Mouse (Mus musculus) lung, embryonic 15.5 days (tissue): ENCODE measurements around the gene Pdlim3. TPM values are rescaled to one million over a fixed set of nuclear protein-coding genes. Genes with fewer than 3 reads are reported as not detected.
"Not testable (repeated sequence)": the region's sequence is repeated elsewhere in the genome, so short reads cannot be mapped to it uniquely, and the experiment has no call there.

ENCODE experiments used
- ATAC-seq: fragments of 200-750 bp; cut with Nextera tagmentation; 2 replicates; pipeline ENCODE4 v1.8.0; 2017; ENCODE audit warnings: moderate number of reproducible peaks, borderline replicate concordance; ENCODE audit not compliant: low FRiP score, low TSS enrichment; ENCODE audit errors: extremely low read depth
- H3K27ac ChIP-seq: fragments of 300-500 bp; sonication (generic); 2 replicates; pipeline ENCODE4 v1.5.1; 2015; ENCODE audit warnings: moderate library complexity, mild to moderate bottlenecking, inconsistent platforms
- H3K27me3 ChIP-seq: fragments of 300-500 bp; sonication (generic); 2 replicates; pipeline ENCODE4 v1.6.1; 2015; ENCODE audit warnings: inconsistent platforms
- H3K36me3 ChIP-seq: fragments of 300-500 bp; sonication (generic); 2 replicates; pipeline ENCODE4 v1.6.1; 2015; ENCODE audit warnings: inconsistent platforms
- H3K4me1 ChIP-seq: fragments of 300-500 bp; sonication (generic); 2 replicates; pipeline ENCODE4 v1.6.1; 2015; ENCODE audit warnings: inconsistent platforms
- H3K4me2 ChIP-seq: fragments of 300-500 bp; sonication (generic); 2 replicates; pipeline ENCODE4 v1.6.1; 2015; ENCODE audit warnings: inconsistent platforms, mild to moderate bottlenecking, moderate library complexity
- H3K4me3 ChIP-seq: fragments of 300-500 bp; sonication (generic); 2 replicates; pipeline ENCODE4 v1.5.1; 2015; ENCODE audit warnings: mild to moderate bottlenecking, inconsistent platforms
- H3K9ac ChIP-seq: fragments of 300-500 bp; sonication (generic); 2 replicates; pipeline ENCODE4 v1.6.1; 2015; ENCODE audit warnings: inconsistent platforms
- H3K9me3 ChIP-seq: fragments of 300-500 bp; sonication (generic); 2 replicates; pipeline ENCODE4 v1.6.1; 2016; ENCODE audit warnings: inconsistent platforms
- WGBS: fragments of 180-500 bp; shearing (Covaris S2); methylation state at CpG from one replicate; pipeline ENCODE4 v1.1.7; 2015; 5-methylcytosine and 5-hydroxymethylcytosine counted together
- polyA plus RNA-seq: library from polyadenylated mRNA; unstranded; fragments of >200 nt; fragmentation: Nextera tagmentation; extraction: Ambion mirVana; gene quantifications from 2 replicates; pipeline ENCODE4 v1.2.1, GENCODE M21; 2015

Gene Pdlim3
- 41.8 and 46.1 TPM in 2 replicates for polyA plus RNA-seq

DNA sequence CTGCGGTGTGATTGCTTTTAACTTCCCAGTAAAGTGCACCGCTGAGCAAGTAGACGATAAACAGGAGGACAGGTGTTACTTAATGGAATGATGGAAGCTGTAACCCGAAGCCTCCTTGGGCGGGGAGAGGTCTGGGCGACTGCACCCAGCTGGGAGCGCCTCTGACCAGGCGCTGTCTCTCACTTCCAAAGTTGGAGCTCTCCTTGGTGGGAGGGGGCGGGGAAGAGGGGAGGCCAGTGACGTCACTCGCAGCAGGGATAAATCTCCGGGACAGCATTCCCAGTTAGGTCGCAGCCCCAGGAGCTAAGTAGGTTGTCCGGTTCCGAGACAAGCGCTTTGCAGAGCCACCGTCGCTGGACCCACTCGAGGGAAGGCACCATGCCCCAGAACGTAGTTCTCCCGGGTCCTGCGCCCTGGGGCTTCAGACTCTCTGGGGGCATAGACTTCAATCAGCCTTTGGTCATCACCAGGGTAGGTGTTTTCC, at the start of gene Pdlim3:
TSS of gene Pdlim3 (plus strand) at position 260 of the 484 bp plus-strand sequence.
- H3K4me2 ChIP-seq: peak within 1 kb of the TSS; percentile 85
- under 1% methylated on average over 21 of the region's 22 CpGs for WGBS
- peak; percentile 80 for ATAC-seq
- H3K9me3 ChIP-seq: no peaks in the 10 kb centered on the region
- H3K36me3 ChIP-seq: no peaks in the 10 kb centered on the region
- H3K27ac ChIP-seq: peak within 1 kb of the TSS; percentile 44; the same call in 1 of the 2 replicates
- H3K27me3 ChIP-seq: no peaks in the 10 kb centered on the region
- H3K4me3 ChIP-seq: peak within 1 kb of the TSS; percentile 45
- H3K9ac ChIP-seq: peak within 1 kb of the TSS; percentile 27
- peaks cover 14% of the 10 kb centered on the region; the same call in 1 of the 2 replicates for H3K4me1 ChIP-seq

DNA sequence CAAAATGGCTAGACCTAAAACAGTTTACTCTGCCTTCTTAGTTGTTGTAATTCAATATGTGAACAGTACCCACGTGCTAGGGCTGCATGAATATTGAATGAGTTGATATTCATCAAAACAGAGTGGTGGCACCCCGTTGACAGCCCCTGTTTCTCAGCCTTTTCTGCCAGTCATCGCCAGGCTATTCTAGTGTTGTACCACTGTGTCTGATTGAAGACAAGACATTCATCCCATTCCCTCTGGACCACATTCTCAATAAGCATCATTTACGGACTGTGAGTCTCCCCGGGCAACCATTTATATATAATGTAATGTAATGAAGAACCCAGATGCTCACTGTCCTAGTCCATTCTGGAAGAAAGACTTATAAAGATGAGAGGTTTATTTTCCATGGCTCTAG, 42.0 kb upstream of the Pdlim3 start:
- Histone ChIP-seq H3K9ac (no peak overlapping the region), H3K4me2 (no peak overlapping the region), H3K36me3 (no peaks in the 10 kb centered on the region), H3K27ac (no peak overlapping the region), H3K4me1 (peaks cover 18% of the 10 kb centered on the region; the same call in 1 of the 2 replicates), H3K4me3 (no peak overlapping the region), H3K9me3 (no peaks in the 10 kb centered on the region), H3K27me3 (no peaks in the 10 kb centered on the region)
- ATAC-seq: no peak
- WGBS: 86% methylated on average over 5 of the region's 5 CpGs

DNA sequence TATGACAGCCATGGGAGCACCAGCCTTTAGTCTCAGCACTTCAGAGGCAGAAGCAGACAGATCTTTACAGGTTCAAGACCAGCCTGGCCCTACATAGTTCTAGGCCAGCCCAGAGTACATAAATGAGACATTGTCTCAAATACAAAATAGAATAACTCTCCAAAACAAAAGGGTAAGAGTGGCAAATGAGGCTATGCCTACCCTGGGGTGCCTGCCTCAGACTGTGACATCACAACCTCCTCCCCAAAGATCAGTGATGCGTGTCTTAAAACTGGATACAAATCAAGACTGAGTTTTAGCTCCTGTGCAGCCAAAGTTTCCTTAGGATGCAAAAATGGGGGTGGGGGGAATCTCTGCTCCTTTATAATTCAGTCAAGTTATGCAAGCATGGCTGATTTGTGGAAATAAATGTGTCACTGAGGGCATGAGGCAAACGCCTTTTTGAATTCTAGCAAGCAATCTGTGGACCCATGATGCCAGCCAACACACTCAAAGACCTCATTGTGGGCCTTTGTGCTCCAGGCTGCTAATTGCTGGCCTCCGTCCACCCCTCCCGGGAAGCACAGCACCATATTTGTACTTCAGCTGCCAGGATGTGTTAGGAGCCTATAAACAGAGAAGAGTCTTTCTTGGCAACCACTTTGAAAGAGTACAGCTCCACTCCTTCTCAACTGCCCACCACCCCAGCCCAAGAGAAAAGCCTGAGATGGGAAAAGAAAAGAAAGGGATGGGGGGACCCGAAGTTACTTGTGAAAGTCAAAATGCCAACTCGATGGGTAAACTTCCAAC, 41.0 kb upstream of the Pdlim3 start:
- H3K27me3 ChIP-seq: no peaks in the 10 kb centered on the region
- H3K9me3 ChIP-seq: no peaks in the 10 kb centered on the region
- no peak overlapping the region for H3K4me2 ChIP-seq
- H3K4me1 ChIP-seq: peaks cover 18% of the 10 kb centered on the region; the same call in 1 of the 2 replicates
- H3K9ac ChIP-seq: no peak overlapping the region
- H3K4me3 ChIP-seq: no peak overlapping the region
- H3K36me3 ChIP-seq: no peaks in the 10 kb centered on the region
- H3K27ac ChIP-seq: peak overlapping the region; percentile 29
- WGBS: 36% methylated on average over 6 of the region's 6 CpGs
- ATAC-seq: peak; percentile 74; the same call in 1 of the 2 replicates

DNA sequence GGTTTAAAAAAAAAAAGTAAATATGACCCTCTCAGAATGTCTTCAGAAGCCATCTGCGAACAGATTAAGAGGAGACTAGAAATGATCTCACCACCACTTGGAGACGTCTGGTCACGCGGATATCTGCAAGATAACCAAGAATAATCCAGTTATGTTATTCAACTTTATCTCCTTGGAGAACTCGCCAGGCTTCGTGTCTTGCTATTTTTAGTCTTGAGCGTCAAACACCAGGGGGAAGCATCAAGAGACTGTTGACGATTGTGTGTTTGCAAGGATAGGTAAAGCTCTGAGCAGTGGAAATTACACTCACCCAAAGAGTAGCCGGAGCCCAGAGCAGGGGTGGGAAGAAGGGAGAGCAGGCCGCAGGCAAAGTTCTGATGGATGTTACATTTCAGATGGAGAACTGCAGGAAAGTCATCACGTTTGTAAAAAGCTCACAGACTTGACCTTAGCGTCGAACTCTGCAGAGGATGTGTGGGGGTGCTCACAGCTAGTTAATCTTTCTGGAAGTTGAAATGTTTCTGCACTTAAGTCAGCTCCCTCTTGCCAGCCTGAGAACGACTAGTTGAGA, 40.3 kb upstream of the Pdlim3 start:
- H3K9ac ChIP-seq: no peak overlapping the region
- ATAC-seq: 0 out of 2 replicates have a peak, but pooled peaks have one; percentile 13
- H3K36me3 ChIP-seq: no peaks in the 10 kb centered on the region
- peak overlapping the region; percentile 29 for H3K27ac ChIP-seq
- no peak overlapping the region for H3K4me2 ChIP-seq
- 17% methylated on average over 14 of the region's 14 CpGs for WGBS
- H3K9me3 ChIP-seq: no peaks in the 10 kb centered on the region
- peaks cover 17% of the 10 kb centered on the region; the same call in 1 of the 2 replicates for H3K4me1 ChIP-seq
- H3K27me3 ChIP-seq: no peaks in the 10 kb centered on the region
- no peak overlapping the region for H3K4me3 ChIP-seq

DNA sequence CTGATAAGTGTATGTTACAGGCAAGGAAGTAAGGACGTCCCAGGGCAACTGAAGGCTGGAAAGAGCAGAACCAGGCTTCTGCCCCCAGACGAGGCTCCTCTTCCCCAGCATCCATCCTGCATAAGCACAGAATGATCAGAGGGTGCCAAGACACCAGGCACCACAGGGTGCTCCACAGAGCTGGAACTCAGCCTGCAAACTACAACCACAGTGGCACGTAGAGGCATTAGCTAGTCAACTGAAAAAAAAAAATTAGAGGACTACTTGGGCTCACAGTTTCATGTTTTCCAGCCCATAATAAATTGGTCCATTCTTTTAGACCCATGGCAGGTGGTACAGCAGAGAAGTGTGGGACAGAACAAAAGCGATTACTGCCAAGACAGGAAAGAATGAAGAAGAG, 39.4 kb upstream of the Pdlim3 start:
- Histone ChIP-seq H3K9ac (no peak overlapping the region), H3K4me1 (peaks cover 15% of the 10 kb centered on the region; the same call in 1 of the 2 replicates), H3K36me3 (no peaks in the 10 kb centered on the region), H3K9me3 (no peaks in the 10 kb centered on the region), H3K4me3 (no peak overlapping the region), H3K27me3 (no peaks in the 10 kb centered on the region), H3K4me2 (no peak overlapping the region), H3K27ac (no peak overlapping the region)
- ATAC-seq: no peak
- WGBS: 66% methylated on average over 4 of the region's 4 CpGs

DNA sequence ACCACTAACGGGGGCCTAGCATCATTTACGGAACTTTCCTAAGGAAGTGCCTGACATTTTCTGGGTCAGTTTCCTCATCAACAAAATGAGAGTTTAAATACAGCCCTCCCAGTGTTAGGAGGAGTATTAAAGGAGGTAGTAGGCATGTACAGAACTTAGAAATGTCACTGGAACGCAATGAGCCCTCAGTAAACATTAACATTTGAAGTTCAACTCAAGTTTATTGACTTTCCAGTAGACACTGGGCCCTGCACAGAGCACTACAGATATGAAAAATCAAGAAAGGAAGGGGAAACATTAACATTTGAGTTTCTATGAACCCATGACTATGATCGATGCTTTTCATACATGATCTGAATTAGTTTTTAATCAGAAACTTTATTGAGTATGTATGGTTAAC, 30.1 kb upstream of the Pdlim3 start:
- ATAC-seq: peak; percentile 62; the same call in 1 of the 2 replicates
- WGBS: 64% methylated on average over 4 of the region's 4 CpGs

DNA sequence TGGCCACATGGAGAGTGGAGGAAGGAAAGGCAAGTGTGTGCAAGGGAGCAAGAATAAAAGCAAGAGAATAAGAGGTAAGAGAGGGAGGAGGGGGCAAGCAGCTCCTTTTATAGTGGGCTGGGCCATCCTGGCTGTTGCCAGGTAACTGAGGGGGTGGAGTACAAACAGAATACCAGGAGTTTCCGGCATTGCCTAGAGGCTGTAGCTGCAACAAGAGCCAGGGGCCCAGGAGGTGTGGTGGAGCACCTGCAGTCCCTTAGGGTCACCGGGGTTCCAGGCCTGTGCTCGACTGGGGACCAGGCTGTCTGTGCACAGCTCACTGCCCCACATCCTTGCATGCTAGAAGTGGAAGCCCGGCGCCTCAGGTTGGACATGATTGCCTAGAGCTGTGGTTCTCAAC, 27.5 kb upstream of the Pdlim3 start:
- Histone ChIP-seq H3K27ac (peak overlapping the region; percentile 50; the same call in 1 of the 2 replicates), H3K27me3 (no peaks in the 10 kb centered on the region), H3K4me2 (no peak overlapping the region; the same call in 1 of the 2 replicates), H3K36me3 (no peaks in the 10 kb centered on the region), H3K9me3 (no peaks in the 10 kb centered on the region), H3K4me3 (no peak overlapping the region), H3K9ac (no peak overlapping the region), H3K4me1 (peaks cover 15% of the 10 kb centered on the region)
- ATAC-seq: peak; percentile 60; the same call in 1 of the 2 replicates
- 45% methylated on average over 5 of the region's 5 CpGs for WGBS

More for the DNA sequence above, 30.1 kb upstream of the Pdlim3 start:
- Histone ChIP-seq H3K9me3 (no peaks in the 10 kb centered on the region), H3K36me3 (no peaks in the 10 kb centered on the region), H3K27me3 (no peaks in the 10 kb centered on the region), H3K27ac (peak overlapping the region; percentile 43), H3K4me3 (no peak overlapping the region), H3K9ac (no peak overlapping the region), H3K4me2 (no peak overlapping the region), H3K4me1 (peaks cover 15% of the 10 kb centered on the region)

DNA sequence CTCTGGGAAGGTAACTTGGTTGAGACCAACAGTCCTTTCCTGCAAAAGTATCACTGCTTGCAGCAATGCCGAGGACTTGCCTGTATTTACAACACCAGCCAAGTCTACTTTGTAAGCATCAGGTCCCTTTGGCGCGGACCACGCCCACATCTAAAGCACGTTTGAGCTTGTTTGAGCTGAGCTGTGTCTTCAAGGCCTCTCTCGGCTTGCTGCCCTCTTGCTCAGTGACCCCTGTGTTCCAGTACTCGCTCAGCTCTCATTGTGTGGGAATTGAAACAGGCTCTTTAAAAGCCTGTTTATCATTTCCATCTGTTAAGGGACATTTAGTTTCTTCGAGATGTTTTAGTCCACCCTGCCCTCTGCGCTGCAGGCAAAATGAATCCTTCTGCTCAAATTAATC, 26.9 kb upstream of the Pdlim3 start:
- H3K4me1 ChIP-seq: peaks cover 15% of the 10 kb centered on the region
- peak; percentile 27; the same call in 1 of the 2 replicates for ATAC-seq
- no peak overlapping the region for H3K27ac ChIP-seq
- H3K36me3 ChIP-seq: no peaks in the 10 kb centered on the region
- WGBS: 32% methylated on average over 9 of the region's 9 CpGs
- no peak overlapping the region for H3K4me2 ChIP-seq
- H3K9me3 ChIP-seq: no peaks in the 10 kb centered on the region
- H3K4me3 ChIP-seq: no peak overlapping the region
- no peak overlapping the region for H3K9ac ChIP-seq
- H3K27me3 ChIP-seq: no peaks in the 10 kb centered on the region

DNA sequence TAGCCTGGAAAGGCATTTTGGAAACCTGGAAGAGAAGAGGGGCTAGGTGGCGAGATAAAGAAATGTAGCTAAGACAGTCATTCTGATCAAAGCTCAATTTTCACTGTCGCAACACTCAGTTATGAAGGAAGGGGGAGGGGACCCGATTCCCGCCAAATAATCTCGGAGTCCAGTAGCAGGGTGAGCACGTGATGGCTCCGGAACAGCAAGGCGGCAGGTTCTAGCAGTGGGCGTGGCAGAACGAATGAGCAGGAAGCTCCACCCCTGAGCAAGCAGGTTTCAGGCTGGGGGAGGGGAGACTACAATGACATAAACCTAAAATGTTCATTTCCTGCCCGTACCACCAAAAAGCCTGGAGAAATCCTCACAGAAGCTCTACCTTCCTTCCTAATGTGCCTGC, 13.7 kb upstream of the Pdlim3 start:
- not testable (repeated sequence) for H3K9me3 ChIP-seq, H3K4me3 ChIP-seq, H3K27ac ChIP-seq, H3K27me3 ChIP-seq, H3K9ac ChIP-seq, H3K36me3 ChIP-seq, H3K4me2 ChIP-seq, ATAC-seq
- peaks cover 10% of the 10 kb centered on the region for H3K4me1 ChIP-seq
- WGBS: 59% methylated on average over 11 of the region's 11 CpGs

DNA sequence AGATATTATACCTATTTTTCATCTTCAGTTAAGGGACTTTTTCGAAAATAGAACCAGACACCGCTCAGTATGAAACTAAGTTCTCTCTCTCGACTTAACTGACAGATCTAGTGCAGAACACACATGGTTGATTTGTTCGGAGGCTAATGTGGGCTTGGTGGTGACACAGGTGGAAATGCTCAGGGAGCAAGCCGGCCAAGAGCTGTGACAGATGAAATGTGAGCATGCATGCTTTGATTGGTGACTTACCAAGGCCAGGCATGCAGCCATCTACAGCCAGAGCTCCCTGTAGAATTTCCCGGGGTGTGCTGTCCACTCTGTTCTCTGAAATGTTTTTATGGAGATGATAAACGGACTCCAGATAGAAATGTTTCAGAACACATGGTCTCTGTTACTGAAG, 13.2 kb upstream of the Pdlim3 start:
- no peak overlapping the region for H3K4me2 ChIP-seq
- no peak overlapping the region; the same call in 1 of the 2 replicates for H3K27ac ChIP-seq
- peaks cover 10% of the 10 kb centered on the region for H3K4me1 ChIP-seq
- H3K27me3 ChIP-seq: no peaks in the 10 kb centered on the region
- ATAC-seq: no peak
- no peak overlapping the region for H3K4me3 ChIP-seq
- no peaks in the 10 kb centered on the region for H3K9me3 ChIP-seq
- H3K36me3 ChIP-seq: no peaks in the 10 kb centered on the region
- WGBS: 54% methylated on average over 7 of the region's 7 CpGs
- H3K9ac ChIP-seq: no peak overlapping the region

DNA sequence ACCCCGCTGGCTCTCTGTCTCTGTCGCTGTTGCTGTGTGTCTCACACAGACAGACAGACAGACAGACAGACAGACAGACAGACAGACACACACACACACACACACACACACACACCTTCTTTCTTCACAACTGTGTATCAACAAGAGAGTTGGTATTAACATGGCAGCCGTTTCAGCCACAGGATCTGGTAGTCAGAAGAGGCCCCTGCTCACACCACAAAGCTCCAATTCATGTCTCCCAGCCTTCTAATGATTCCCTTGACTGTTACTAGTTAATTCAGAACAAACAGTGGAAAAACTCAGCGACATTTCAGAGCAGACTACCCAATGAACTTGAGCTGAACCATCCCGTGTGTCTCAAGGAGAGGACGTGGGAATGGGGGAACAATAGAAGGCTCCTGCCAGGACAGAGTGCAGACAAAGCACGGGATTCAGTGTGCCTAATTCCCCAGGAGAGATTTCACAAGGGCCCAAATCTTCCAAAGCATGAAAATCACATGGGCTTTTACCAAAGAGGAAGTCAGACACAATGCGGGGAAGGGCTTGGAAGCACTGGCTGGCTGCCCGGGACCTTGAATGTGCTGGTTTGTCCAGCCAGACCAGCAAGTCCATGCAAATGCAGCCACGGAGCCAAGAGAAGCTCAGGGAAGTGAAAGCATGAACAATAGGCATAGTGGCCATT, 10.2 kb upstream of the Pdlim3 start:
- H3K27me3 ChIP-seq: no peaks in the 10 kb centered on the region
- H3K27ac ChIP-seq: peak overlapping the region; percentile 92
- H3K9ac ChIP-seq: no peak overlapping the region
- peak overlapping the region; percentile 11; the same call in 1 of the 2 replicates for H3K4me2 ChIP-seq
- H3K36me3 ChIP-seq: no peaks in the 10 kb centered on the region
- peaks cover 10% of the 10 kb centered on the region for H3K4me1 ChIP-seq
- no peak overlapping the region for H3K4me3 ChIP-seq
- peak; percentile 88 for ATAC-seq
- 30% methylated on average over 10 of the region's 10 CpGs for WGBS
- no peaks in the 10 kb centered on the region for H3K9me3 ChIP-seq
